Mouse (Mus musculus) heart, postnatal 36 days (tissue): ENCODE results near the gene Cntln. TPM values are rescaled to one million over a fixed set of nuclear protein-coding genes. Genes with fewer than 3 reads are reported as not detected.

Experiments used
- DNase-seq, 2 experiments: peaks; one replicate each; pipeline ENCODE4 v3.0.0; 2021 to 2022
- intact Hi-C: fragments of 180-260 bp; cut with DNase I; formaldehyde crosslinking; loops from one replicate; pipeline ENCODE4 v1.15.1; 2025
- total RNA-seq, 2 experiments: library from RNA; stranded (reverse); gene quantifications; 2 replicates each; pipeline ENCODE4 v1.2.3; 2021

The Cntln gene
- total RNA-seq, result 1 to 10 TPM; 2.5 TPM

DNA sequence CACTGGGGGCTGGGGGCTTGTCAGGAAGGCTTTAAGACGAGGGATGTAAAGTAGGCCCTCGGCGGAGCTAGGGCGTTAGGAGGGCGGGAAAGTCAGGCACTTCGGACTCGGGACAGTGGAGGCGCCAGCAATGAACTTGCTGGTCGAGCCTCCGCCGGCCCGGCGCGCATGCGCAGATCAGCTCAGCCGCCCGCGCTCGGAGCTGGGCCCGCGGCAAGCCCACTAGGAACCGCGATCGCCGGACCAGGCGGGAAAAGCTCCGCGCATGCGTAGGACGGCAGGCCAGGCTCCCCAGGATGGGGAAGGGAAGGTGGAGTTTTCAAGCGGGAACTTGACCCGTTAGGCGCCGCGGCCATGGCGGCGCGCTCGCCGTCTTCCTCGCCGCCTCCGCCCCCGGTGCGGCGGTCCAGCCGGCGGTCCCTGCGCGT, at the start of gene Cntln:
Gene Cntln (plus strand): TSS at position 199 of the 428 bp plus-strand sequence.
- intact Hi-C loops, result loop anchor here (10.0 kb wide), 1 partner anchor 1731 kb away; the partner anchor contains the start of gene Haus6
- DNase-seq, result peak; percentile 94 to 96

DNA sequence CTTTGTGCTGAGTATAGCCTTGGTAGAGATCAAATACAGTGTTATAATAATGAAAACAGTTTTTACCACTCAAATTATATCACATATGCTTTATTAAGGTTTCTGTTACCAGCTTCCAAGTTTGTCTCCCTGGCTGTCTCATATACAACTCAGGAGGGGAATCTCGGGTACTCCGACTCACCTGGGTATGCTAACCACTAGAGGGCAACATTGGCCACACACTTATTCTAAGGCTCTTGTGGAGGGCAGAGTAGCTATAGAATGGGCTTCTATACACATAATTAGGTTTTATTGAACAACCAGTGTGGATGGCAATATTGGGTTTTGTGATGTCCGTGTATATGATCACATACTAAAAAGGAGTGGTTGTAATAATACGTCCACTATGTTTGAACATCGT, 47.1 kb upstream of the Cntln start:
- DNase-seq, result peak in 1 of 2 experiments; percentile 5
- intact Hi-C loops, result loop anchor here (5.0 kb wide), 1 partner anchor 260 kb away; no protein-coding TSS in a partner anchor

DNA sequence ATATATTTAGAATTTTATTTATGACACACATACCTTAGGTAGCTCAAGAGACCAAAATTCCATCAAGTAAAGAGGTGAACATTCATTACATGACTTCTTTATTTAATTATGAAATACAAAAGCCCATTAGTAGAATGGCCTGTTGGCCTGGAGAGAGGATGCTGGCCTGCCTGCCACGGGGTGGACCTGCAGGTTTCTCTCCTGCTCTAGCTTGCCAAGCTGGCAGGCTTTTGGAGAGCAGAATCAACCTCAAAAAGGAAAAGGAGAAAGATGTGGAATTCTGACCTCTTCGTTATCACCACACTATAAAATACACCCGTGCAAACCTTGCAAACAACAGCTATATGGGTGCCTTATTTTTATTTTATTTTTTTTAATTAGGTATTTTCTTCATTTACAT, 45.6 kb upstream of the Cntln start:
- intact Hi-C loops, result loop anchor here (5.0 kb wide), 1 partner anchor 259 kb away; no protein-coding TSS in a partner anchor

DNA sequence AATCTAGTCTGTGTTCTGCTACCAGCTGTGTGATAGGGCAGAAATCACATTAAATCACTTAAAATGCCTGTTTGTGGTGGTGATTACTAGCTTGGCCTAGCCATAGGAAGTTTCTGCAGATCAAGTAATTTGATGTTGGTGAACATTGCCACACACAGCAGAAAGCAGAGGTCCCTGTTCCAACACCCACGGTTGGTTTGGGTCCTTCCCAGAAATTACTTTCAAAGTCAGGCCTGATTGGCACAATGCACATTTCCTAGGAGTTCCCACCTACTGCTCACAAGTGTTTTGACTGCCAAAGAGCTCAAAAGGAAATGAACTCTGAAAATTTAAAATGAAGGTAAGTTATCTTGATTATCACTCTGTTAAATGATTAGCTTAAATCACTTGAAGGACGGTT, 44.6 kb upstream of the Cntln start:
- intact Hi-C loops, result loop anchor here (5.0 kb wide), 1 partner anchor 258 kb away; no protein-coding TSS in a partner anchor
- DNase-seq, result no peak

More for the DNA sequence above, 45.6 kb upstream of the Cntln start:
- no peak for DNase-seq

DNA sequence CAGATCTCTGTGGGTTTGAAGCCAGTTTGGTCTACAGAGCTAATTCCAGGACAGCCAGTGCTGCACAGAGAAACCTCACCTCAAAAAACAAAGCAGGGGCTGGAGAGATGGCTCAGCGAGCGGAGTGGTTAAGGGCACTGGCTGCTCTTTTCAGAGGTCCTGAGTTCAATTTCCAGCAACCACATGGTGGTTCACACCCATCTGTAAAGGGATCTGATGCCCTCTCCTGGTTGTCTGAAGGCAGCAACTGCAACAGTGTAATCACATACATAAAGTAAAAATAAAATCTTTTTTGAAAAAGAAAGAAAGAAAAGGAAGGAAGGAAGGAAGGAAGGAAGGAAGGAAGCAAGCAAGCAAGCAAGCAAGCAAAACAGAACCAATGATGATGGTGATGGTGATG, 26.5 kb upstream of the Cntln start:
- intact Hi-C loops, result no loop called here
- DNase-seq, result no peak

DNA sequence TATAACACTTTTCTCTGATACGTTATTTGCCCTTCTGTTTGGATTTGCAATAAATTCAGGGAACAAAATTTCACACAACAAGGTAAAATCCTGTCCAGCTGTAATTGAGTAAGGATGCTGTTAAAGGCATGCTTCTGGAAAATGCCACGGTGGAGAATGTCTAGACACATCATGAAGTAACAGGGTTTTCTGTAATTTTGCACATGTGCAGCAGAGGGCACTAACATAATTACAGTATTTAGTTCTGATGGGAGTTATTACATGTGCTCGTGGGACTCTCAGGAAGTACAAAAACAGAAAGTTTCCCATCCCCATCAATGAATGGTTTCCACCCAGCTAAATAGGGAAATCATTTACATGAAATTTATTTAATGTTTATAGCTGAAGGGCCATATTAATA, 7.8 kb upstream of the Cntln start:
- intact Hi-C loops, result loop anchor here (1.0 to 5.0 kb wide), 2 partner anchors 76 to 220 kb away; no protein-coding TSS in a partner anchor
- peak; percentile 23 to 45 for DNase-seq

DNA sequence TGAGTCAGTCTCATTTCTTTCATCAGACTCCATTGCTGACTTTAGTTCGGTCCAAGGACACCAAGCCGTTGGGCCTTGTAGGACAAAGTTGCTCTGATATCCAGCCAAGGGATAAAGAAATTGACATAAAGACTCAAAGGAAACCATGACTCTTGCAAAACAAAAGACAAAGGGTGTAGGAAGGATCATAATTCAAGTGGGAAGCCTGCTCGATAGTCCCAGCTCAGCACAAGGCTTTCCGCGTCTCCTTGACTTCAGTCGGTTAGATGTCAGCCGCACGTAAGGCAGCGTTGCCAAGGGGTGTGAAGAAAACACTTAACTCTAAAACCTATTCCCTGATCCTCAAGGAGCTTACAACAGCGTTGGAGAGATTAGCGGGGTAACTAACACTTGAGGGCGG, 463 bp upstream of the Cntln start:
- intact Hi-C loops, result loop anchor here (10.0 kb wide), 1 partner anchor 1731 kb away; the partner anchor contains the start of gene Haus6
- DNase-seq, result peak in 1 of 2 experiments; percentile 5

DNA sequence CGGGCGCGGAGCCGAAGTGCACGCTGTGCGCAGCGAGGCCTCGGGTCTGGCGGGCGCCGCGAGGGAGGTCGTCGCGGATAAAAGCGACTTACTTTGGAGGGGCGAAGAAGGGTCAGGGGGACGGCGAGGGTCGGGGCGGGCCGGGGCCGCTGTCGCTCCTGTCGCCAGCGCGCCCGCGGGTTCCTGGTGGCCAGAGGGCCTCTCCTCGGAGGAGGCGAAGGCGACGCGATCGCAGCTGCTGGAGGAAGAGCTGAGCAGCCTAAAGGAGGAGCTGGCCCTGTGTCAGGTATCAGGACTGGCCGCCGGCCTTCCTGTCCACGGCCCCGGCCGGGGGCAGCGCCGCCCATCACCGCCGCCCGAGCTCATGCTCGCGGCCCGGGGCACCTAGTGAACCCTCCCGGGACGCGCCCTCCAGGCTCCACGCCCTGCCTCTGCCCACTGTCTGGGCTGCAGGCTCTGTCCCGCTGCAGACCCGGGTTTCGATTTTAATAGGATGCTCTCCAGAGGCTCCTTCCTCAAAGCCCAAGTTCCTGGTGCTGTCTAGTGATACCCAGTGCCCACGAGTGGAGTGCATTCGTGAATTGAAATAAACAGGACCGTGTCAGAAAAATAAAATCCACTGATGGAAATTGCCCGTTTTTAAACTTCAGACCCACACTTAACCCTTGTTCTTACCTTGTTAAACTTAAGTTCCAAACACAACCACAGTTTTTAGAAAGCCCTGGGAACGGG, 596 bp downstream of the Cntln start:
- peak; percentile 51 to 76 for DNase-seq
- intact Hi-C loops, result loop anchor here (10.0 kb wide), 1 partner anchor 1730 kb away; the partner anchor contains the start of gene Haus6

DNA sequence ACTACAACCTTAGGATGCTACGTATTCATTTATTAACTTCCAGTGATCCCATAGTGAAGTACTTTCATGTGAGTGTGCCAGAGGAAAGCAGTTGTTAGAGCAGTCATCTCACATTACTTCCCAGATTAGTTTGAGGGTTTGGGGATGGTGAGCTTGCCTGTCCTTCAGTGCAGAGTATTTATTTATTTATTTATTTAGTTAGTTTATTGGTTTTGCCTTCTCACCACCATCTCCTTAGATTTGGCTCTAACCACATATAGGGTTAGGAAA, 1.1 kb downstream of the Cntln start:
- intact Hi-C loops, result loop anchor here (10.0 kb wide), 1 partner anchor 1730 kb away; the partner anchor contains the start of gene Haus6
- no peak for DNase-seq

DNA sequence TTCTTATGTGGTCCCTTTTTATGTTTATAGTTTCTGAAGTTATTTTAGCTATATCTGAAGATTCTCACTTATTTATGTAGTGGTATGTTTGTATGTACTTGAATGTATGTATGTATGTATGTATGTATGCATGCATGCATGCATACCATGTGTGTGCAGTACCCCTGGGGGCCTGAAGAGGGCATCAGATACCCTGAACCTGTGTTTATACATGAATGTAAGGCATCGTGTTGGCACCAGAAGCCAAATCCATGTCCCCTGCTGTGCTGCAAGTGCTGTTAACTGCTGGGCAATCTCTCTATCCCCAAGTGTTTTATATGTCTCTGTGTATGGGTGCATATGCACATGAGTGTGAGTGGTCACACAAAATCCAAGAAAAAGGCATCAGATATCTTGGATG, 34.3 kb downstream of the Cntln start:
- DNase-seq, result no peak
- intact Hi-C loops, result no loop called here

DNA sequence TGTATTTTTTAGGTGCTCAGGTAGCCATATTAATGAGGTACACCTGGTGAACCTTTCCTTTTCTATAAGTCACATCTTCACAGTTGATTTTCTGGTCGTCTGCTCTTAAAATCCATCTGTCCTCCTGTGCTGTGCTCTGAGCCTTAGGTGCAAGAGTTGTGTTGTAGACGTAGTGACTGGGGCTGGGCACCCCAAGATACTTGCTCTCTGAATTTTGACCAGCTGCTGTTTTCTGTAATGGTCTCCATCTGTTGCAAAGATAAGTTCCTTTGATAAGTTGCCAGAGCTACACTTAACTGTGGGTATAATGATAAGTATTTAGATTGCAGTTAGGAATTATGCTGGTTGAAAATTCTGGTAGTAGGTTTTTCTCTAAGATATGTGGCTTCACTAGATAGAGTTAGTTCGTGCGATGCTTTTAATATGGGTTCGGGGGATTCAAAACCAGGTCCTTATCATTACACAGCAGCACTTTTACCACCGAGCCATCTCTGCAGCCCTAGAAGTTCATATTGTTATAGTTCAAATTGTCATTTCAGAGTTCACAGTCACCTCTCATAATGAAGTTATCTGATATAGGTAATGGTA, 50.3 kb downstream of the Cntln start:
- no peak for DNase-seq
- intact Hi-C loops, result no loop called here

DNA sequence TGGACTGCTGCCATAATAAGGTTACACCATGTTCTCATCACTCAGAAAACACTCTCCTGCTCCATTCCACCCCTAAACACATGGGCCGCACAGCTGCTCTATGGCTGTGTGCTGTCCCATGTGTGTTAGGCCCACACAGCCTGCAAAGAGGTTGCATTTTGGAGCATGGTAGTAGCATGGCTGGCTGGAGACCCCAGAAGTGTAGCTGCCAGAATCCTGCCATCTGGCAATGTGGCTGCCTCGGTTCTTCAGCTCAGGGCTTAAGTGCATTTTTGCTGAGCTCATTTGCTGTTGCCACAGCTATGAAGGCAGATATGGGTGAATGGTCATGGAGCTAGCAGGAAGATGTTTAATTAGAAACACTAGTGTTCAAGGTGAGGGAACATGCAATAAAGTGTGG, 58.0 kb downstream of the Cntln start:
- no peak for DNase-seq
- intact Hi-C loops, result no loop called here

DNA sequence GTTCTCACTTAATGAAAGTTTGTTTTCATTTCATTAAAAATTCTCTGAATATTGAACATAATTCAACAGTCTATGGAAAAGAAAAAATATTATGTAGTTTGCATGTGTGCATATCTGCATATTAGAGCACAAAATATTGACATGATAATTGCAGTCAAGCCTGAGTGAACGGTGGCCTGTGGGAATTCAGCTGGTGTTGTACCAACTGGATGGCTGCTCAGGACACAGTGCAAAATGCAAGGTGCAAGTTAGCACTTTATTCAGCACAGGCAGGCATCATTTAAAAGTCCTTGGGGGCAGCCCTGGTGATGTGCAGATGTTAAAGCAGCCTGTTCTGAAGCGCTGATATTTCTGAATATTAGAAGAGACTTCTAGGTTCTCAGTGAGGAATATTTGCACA, 58.5 kb downstream of the Cntln start:
- no peak for DNase-seq
- intact Hi-C loops, result no loop called here

DNA sequence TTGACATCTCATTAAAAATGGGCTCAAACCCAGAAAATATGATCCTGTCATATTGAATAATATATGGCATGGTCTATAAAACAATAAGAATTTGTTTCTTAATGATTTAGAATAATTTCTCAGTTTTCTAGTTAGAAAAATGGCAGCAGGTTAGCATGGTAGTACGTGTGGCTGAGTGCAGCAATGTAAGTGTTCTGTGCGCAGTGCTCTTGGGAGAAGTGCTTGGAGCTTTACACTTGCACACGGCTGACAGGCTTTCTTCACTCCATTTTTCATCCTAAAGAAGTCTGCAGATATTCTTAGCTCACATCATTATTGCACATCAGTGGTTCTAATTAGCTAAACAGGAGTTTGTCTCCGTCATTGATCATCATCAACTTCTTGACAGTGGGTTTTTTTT, 60.0 kb downstream of the Cntln start:
- no peak for DNase-seq
- intact Hi-C loops, result no loop called here

DNA sequence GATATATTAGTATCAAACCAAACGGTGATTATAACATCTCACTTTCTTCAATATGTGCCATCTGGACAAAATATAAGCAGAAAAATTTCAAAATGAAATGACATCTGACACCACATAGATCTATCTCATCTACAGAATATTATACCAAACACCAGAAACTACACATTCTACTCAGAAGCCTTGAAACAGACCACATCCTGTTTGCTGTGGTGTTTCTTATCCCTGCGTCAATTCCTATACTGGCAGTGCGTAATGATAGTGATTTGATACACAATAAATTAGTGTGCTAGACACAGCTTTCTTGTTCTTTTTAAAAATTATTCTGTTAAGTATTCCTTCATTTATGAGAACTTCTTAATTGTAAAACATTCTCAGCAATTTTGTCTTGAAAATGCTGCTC, 62.3 kb downstream of the Cntln start:
- intact Hi-C loops, result no loop called here
- DNase-seq, result no peak

DNA sequence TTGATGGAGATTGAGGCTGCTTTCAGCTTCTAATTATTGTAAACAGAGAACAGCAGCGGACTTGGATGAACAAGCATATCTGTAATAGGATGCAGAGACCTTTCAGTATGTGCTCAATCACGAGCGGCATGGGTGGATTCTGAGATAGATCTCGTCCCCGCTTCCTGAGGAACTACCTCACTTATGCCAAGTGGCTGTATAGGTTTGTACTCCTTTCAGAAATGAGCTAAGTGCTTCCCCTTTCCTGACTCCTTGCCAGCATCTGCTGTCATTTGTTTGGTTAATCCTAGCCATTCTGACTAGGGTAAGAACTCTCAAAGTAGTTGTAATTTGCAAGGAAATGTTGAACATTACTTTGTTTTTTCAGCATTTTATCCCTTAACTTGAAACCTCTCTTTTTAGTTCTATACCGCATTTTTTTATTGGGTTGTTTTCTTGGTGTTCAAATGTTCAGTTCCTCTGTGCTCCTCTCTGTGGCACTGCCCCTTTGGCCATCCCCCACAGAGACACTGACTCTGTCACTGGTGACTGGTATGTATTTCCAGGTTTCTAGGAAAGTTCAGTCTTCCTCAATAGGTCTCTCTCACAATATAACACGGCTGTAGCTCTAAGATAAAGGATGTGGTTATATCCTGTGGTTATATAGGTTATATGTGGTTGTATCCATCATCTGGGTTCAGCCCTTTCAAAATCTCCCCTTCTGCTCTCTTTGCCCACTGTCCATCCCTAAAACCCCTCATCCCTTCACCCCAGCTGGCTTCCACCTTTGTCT, 93.0 kb downstream of the Cntln start:
- DNase-seq, result no peak
- intact Hi-C loops, result no loop called here

DNA sequence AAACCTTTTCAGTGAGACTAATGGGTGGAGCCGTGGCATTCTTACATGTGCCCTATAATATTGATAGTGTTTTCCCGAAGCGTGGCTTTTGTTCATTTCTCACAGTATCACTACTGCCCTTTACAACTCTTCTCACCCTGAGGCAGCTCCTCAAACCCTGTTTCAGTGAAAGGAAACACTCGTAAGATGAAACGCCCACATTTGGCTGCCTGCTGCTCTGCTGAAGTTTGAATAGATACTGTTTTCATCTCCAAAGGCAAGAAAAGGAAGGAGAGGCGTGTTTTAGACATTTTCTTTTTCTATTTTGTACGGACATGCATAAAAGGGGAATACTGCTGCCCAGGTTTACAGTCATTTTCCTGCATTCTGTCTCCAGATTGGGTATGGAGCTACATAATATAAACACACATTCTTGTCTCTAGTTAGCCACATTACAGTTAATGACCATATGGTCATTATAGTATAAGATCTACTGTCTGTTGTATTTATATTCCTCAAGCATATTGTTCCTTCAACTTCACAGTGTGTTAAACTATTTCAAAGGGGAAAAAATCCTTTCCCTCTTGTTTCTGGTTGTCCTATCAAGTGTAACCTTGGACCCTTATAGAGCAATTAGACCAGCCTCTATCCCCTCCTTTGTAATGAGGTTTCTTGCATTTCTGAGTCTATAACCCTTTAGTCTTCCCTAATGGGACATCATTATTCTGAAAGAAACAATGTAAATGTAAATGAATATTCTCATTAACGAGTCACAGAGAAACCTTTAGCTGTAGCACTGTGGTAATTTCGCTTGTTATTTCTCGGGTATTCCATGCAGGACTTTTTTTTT, 111.6 kb downstream of the Cntln start:
- no peak for DNase-seq
- intact Hi-C loops, result no loop called here

DNA sequence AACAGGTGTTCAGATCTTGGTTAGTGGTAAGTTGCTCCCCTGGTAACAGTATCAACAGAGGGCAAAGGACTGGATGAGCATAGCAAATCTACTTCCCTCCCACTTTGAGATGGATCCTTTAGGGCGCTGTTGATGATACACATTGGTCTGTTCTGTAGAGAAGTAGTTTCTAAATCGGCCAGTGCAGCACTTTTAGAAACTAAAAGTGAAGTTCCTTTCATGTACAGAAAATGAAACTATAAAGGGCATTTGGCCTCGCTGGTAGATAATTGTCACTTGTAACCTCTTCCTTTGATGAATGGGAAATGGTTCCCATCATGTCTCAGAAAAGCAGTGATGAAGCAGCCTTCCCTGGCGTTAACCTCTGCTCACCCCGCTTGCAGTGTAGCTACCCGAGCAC, 121.5 kb downstream of the Cntln start:
- no peak for DNase-seq
- intact Hi-C loops, result no loop called here

DNA sequence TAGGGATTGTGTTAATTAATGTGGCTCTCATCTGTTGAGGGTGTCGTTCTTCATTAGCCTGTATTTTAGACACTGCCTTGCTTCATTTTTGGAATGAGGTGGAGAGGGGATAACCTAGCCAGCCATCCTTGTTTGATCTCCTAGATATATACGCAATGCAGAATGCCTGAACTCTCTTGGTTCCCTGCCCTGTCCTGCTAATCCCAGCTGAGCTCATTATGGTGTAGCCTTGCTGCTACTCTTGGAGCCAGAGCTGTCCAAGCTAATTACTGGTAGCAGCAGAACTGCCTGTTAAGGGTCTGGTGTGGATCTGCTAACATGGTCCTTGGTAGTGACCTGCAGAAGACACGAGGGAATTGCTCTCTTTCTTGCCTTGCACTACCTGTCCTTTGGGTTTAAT, 122.7 kb downstream of the Cntln start:
- intact Hi-C loops, result no loop called here
- DNase-seq, result no peak

DNA sequence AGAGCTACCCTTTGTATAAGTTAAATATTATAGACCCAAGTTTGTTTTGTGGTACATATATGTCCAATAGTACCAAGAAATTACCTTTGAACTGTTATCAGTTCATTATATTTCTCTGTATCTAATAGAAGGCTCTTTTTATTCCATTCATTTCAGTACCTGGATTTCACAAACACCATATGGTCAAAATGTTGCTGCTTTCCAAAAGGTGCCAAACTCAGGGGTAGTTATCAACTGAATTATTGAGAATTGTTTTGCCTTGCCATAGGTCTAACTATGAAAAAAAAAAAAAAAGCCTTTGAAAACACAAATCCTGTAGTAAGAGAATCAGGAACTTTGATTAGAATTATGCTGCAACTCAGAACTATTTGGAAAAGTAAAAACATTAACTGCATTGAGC, 126.7 kb downstream of the Cntln start:
- intact Hi-C loops, result no loop called here
- DNase-seq, result no peak

DNA sequence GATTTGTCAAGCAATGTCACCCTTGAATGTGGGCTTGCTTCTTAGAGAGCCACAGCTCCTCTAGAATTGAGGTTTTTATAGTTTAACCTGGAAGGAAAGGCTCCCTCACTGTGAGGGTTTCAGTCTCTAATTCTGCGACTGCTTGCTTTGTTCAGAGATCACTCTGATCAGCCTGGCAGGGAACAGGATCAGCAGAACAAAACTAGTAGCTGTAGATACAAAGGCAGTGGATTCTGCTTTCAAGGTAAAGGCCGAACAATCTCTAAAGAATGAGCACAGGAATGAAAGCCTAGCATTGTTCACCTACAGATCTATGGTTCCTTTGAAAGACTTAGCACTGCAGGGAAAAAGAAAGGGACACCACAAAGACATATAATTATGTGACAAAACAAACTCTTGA, 161.6 kb downstream of the Cntln start:
- DNase-seq, result no peak
- intact Hi-C loops, result no loop called here
